Mouse (Mus musculus): Measurements from ENCODE around the gene Cpeb4. TPM values are rescaled to one million over a fixed set of nuclear protein-coding genes. Genes with fewer than 3 reads are reported as not detected.
"Not testable (repeated sequence)": the region's sequence is repeated elsewhere in the genome, so short reads cannot be mapped to it uniquely, and the experiment has no call there.

Gene Cpeb4
- polyA plus RNA-seq, 1 experiment from 2014 or later, result 10.2 TPM

GRCm38 (mm10) chr11:31981830-31982229 is 109.8 kb downstream of the Cpeb4 start:
- ATAC-seq (replicated peaks; ENCODE audit: low FRiP score), result no peak
- Histone ChIP-seq H3K36me3 (ENCODE audit: control insufficient read depth, insufficient read depth, low read length) (no peaks in the 10 kb centered on the region), H3K4me3 (ENCODE audit: low read depth, low read length) (no peak overlapping the region), H3K9me3 (ENCODE audit: control insufficient read depth, low read length) (no peaks in the 10 kb centered on the region; the same call in 1 of the 2 replicates), H3K27ac (ENCODE audit: low read depth, low read length) (no peak overlapping the region), H3K4me2 (ENCODE audit: low read depth, low read length, severe bottlenecking) (no peak overlapping the region), H3K4me1 (replicated peaks; ENCODE audit: control insufficient read depth, insufficient read depth, low read length) (no peaks in the 10 kb centered on the region), H3K9ac (ENCODE audit: low read length) (no peak overlapping the region), H3K27me3 (ENCODE audit: control insufficient read depth, insufficient read depth, low read length) (no peaks in the 10 kb centered on the region)
- no peak for DNase-seq (ENCODE audit: low spot score)
- 91% methylated on average over 7 of the region's 7 CpGs for WGBS

GRCm38 (mm10) chr11:31982247-31982943 is 110.4 kb downstream of the Cpeb4 start:
- 85% methylated on average over 13 of the region's 13 CpGs for WGBS
- not testable (repeated sequence) for H3K9ac ChIP-seq (ENCODE audit: low read length); H3K4me2 ChIP-seq (ENCODE audit: low read depth, low read length, severe bottlenecking); ATAC-seq (replicated peaks; ENCODE audit: low FRiP score); H3K27ac ChIP-seq (ENCODE audit: low read depth, low read length); H3K27me3 ChIP-seq (ENCODE audit: control insufficient read depth, insufficient read depth, low read length); H3K9me3 ChIP-seq (ENCODE audit: control insufficient read depth, low read length); H3K4me3 ChIP-seq (ENCODE audit: low read depth, low read length); H3K36me3 ChIP-seq (ENCODE audit: control insufficient read depth, insufficient read depth, low read length); H3K4me1 ChIP-seq (replicated peaks; ENCODE audit: control insufficient read depth, insufficient read depth, low read length); DNase-seq (ENCODE audit: low spot score)

GRCm38 (mm10) chr11:31983249-31983648 is 111.2 kb downstream of the Cpeb4 start:
- no peaks in the 10 kb centered on the region for H3K36me3 ChIP-seq (ENCODE audit: control insufficient read depth, insufficient read depth, low read length)
- H3K27me3 ChIP-seq (ENCODE audit: control insufficient read depth, insufficient read depth, low read length), result no peaks in the 10 kb centered on the region
- no peak overlapping the region for H3K4me3 ChIP-seq (ENCODE audit: low read depth, low read length)

GRCm38 (mm10) chr11:31984786-31985185 is 112.8 kb downstream of the Cpeb4 start:
- H3K4me1 ChIP-seq (replicated peaks; ENCODE audit: control insufficient read depth, insufficient read depth, low read length), result no peaks in the 10 kb centered on the region
- H3K27ac ChIP-seq (ENCODE audit: low read depth, low read length), result no peak overlapping the region
- WGBS, result 82% methylated on average over 2 of the region's 2 CpGs
- H3K27me3 ChIP-seq (ENCODE audit: control insufficient read depth, insufficient read depth, low read length), result no peaks in the 10 kb centered on the region
- H3K4me3 ChIP-seq (ENCODE audit: low read depth, low read length), result no peak overlapping the region
- no peaks in the 10 kb centered on the region for H3K36me3 ChIP-seq (ENCODE audit: control insufficient read depth, insufficient read depth, low read length)
- ATAC-seq (replicated peaks; ENCODE audit: low FRiP score) (no peak), DNase-seq (ENCODE audit: low spot score) (no peak)
- H3K9ac ChIP-seq (ENCODE audit: low read length), result no peak overlapping the region
- H3K9me3 ChIP-seq (ENCODE audit: control insufficient read depth, low read length), result no peaks in the 10 kb centered on the region; the same call in 1 of the 2 replicates
- no peak overlapping the region for H3K4me2 ChIP-seq (ENCODE audit: low read depth, low read length, severe bottlenecking)

More at GRCm38 (mm10) chr11:31983249-31983648, 111.2 kb downstream of the Cpeb4 start:
- Histone ChIP-seq H3K4me1 (replicated peaks; ENCODE audit: control insufficient read depth, insufficient read depth, low read length) (no peaks in the 10 kb centered on the region), H3K9ac (ENCODE audit: low read length) (no peak overlapping the region), H3K4me2 (ENCODE audit: low read depth, low read length, severe bottlenecking) (no peak overlapping the region), H3K27ac (ENCODE audit: low read depth, low read length) (no peak overlapping the region), H3K9me3 (ENCODE audit: control insufficient read depth, low read length) (no peaks in the 10 kb centered on the region; the same call in 1 of the 2 replicates)
- ATAC-seq (replicated peaks; ENCODE audit: low FRiP score) (no peak), DNase-seq (ENCODE audit: low spot score) (no peak)

Other genes with a start within 250 kb of the Cpeb4 start
- gene Bod1, start 200.3 kb upstream of the Cpeb4 start, polyA plus RNA-seq (2014; fragmentation: Nextera tagmentation; extraction: Ambion mirVana), result 141 and 157 TPM in 2 replicates
- gene 4930524B15Rik, start 93.4 kb downstream of the Cpeb4 start, polyA plus RNA-seq (2014; fragmentation: Nextera tagmentation; extraction: Ambion mirVana), result 0.09 and 0.17 TPM in 2 replicates
- 24.9 and 27.1 TPM in 2 replicates for gene Nsg2, start 128.3 kb downstream of the Cpeb4 start, polyA plus RNA-seq (2014; fragmentation: Nextera tagmentation; extraction: Ambion mirVana)